Mouse (Mus musculus) adrenal gland, postnatal 14 days (tissue): Measurements from ENCODE around the gene Qsox2. TPM values are rescaled to one million over a fixed set of nuclear protein-coding genes. Genes with fewer than 3 reads are reported as not detected.

ENCODE experiments used
- total RNA-seq: library from RNA; stranded (reverse); gene quantifications from 2 replicates; pipeline ENCODE4 v1.2.3, GENCODE M21; 2021

Gene Qsox2
- total RNA-seq, 1 experiment from 2014 or later, result 19.0 TPM

Other genes with a start within 250 kb of the Qsox2 start
- gene Ubac1, start 215.8 kb downstream of the Qsox2 start, total RNA-seq, result 53.0 and 58.0 TPM in 2 replicates
- gene Nacc2, start 114.3 kb downstream of the Qsox2 start, total RNA-seq, result 25.9 and 30.5 TPM in 2 replicates
- gene Lhx3, start 29.2 kb downstream of the Qsox2 start, total RNA-seq, result 0.30 TPM in 1 of 2 replicates, not detected in the other
- 1.0 and 1.5 TPM in 2 replicates for gene Ccdc187, start 57.0 kb upstream of the Qsox2 start, total RNA-seq
- gene Gpsm1, start 78.0 kb upstream of the Qsox2 start, total RNA-seq, result 14.1 TPM in 2 replicates
- 19.0 and 19.8 TPM in 2 replicates for gene Dnlz, start 114.6 kb upstream of the Qsox2 start, total RNA-seq
- 1.2 and 1.6 TPM in 2 replicates for gene Card9, start 123.4 kb upstream of the Qsox2 start, total RNA-seq
- 26.9 and 33.7 TPM in 2 replicates for gene Snapc4, start 143.1 kb upstream of the Qsox2 start, total RNA-seq
- 83.5 and 94.9 TPM in 2 replicates for gene Entr1, start 151.8 kb upstream of the Qsox2 start, total RNA-seq
- gene Pmpca, start 151.8 kb upstream of the Qsox2 start, total RNA-seq, result 122 TPM in 2 replicates
- 14.5 and 16.9 TPM in 2 replicates for gene Inpp5e, start 171.7 kb upstream of the Qsox2 start, total RNA-seq
- gene Sec16a, start 207.7 kb upstream of the Qsox2 start, total RNA-seq, result 50.1 and 54.6 TPM in 2 replicates